Mouse (Mus musculus) gastrocnemius, adult 2 months (tissue): ENCODE data around the gene Pdcd11. TPM values are rescaled to one million over a fixed set of nuclear protein-coding genes. Genes with fewer than 3 reads are reported as not detected.

Experiments used
- DNase-seq: peaks from one replicate; pipeline ENCODE4 v3.0.0; 2022
- H3K27ac ChIP-seq: fragments of 200-600 bp; 2 replicates; pipeline ENCODE4 v1.8.1; 2022; ENCODE audit warnings: mild to moderate bottlenecking
- H3K4me3 ChIP-seq: fragments of 200-600 bp; 2 replicates; pipeline ENCODE4 v1.8.1; 2022; ENCODE audit warnings: mild to moderate bottlenecking, moderate library complexity
- CTCF ChIP-seq: fragments of 200-600 bp; IDR thresholded peaks from 2 replicates; pipeline ENCODE4 v1.8.1; 2022; ENCODE audit warnings: antibody characterized with exemption, mild to moderate bottlenecking, moderate library complexity
- intact Hi-C: fragments of 180-260 bp; cut with DNase I; formaldehyde crosslinking; loops from one replicate; pipeline ENCODE4 v1.15.1; 2025
- total RNA-seq, 2 experiments: library from RNA; stranded (reverse); gene quantifications; 2 replicates each; pipeline ENCODE4 v1.2.3; 2021

The Pdcd11 gene
- total RNA-seq, 2 experiments from 2014 or later = 8.0 to 8.6 TPM

DNA sequence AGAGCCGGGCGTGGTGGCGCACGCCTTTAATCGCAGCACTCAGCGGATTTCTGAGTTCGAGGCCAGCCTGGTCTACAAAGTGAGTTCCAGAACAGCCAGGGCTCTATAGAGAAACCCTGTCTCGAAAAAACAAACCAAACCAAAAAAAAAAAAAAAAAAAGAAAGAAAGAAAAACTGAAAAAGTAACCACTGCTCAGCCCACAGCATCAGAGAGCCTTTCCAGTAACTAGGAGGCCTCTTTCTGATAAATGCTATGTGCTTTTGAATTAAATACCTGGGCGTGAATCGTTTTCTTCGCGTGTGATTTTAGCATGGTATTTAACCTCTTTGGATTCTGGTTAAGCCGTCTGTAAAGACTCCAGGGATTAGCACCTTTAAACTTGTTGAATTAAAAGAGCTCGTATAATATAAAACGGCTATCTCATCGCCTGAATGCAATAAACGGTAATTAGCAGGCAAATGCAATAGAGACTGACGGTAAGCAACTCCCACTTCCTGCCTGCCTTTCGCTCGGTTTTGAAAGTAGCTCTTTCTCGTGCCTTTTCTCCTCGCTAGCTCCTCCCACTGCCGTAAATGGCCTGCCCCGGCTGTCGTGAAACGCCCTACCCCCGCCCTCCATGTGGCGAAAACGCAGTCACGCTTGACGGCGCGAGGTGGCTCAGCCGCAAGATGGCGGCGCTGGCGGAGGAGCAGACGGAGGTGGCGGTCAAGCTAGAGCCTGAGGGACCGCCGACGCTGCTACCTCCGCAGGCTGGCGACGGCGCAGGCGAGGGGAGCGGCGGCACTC lies 23.3 kb upstream of the Pdcd11 start, which contains the start of gene Taf5:
Taf5 (plus strand) TSS at position 651 of the 787 bp plus-strand sequence.
- intact Hi-C loops = no loop called here
- peak; percentile 1; the same call in 1 of the 2 replicates for TF ChIP-seq CTCF
- peak within 1 kb of the TSS; percentile 93 for H3K27ac ChIP-seq
- DNase-seq = peak; percentile 98
- peak within 1 kb of the TSS; percentile 92 for H3K4me3 ChIP-seq

GRCm38 (mm10) chr19:47067924-47068611 lies 22.5 kb upstream of the Pdcd11 start:
- intact Hi-C loops = no loop called here
- peak; percentile 26; the same call in 1 of the 2 replicates for TF ChIP-seq CTCF
- peak overlapping the region; percentile 92 for H3K4me3 ChIP-seq
- peak overlapping the region; percentile 93 for H3K27ac ChIP-seq
- peak; percentile 90 for DNase-seq

GRCm38 (mm10) chr19:47088226-47088625 lies 2.3 kb upstream of the Pdcd11 start:
- peak; percentile 33 for DNase-seq
- H3K4me3 ChIP-seq = peak overlapping the region; percentile 94
- H3K27ac ChIP-seq = no peak overlapping the region; the same call in 1 of the 2 replicates
- intact Hi-C loops = no loop called here
- TF ChIP-seq CTCF = no peak

- TF ChIP-seq CTCF = no peak
- peak overlapping the region; percentile 99 for H3K27ac ChIP-seq
- intact Hi-C loops = no loop called here
- DNase-seq = no peak
- H3K4me3 ChIP-seq = peak overlapping the region; percentile 94
Measured at GRCm38 (mm10) chr19:47089718-47090525, 646 bp upstream of the Pdcd11 start.

- Histone ChIP-seq H3K4me3 (no peak overlapping the region), H3K27ac (no peak overlapping the region)
- intact Hi-C loops = no loop called here
- no peak for TF ChIP-seq CTCF
- no peak for DNase-seq
Measured at GRCm38 (mm10) chr19:47101080-47101479, 10.5 kb downstream of the Pdcd11 start.

GRCm38 (mm10) chr19:47104641-47105271 lies 14.2 kb downstream of the Pdcd11 start:
- TF ChIP-seq CTCF = no peak
- no peak for DNase-seq
- H3K27ac ChIP-seq = no peak overlapping the region
- H3K4me3 ChIP-seq = no peak overlapping the region
- intact Hi-C loops = no loop called here

DNA sequence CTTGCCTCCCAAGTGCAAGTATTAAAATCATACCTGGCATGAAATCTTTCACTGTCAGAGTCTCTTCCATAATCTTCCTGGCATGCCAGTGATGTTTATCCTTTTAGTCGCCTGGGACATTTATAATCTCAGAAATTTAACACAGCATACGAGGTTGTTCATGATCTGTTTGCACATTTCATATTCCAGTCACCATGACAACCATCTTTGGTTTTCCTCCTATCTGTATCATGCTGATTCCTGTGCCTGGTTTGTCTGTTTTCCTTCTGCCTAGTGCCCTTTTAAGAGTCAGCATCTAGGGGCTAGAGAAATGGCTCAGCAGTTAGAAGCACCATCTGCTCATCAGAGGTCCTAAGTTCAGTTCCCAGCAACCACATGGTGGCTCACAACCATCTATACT lies 28.1 kb downstream of the Pdcd11 start:
- no peak for TF ChIP-seq CTCF
- H3K4me3 ChIP-seq = no peak overlapping the region
- H3K27ac ChIP-seq = no peak overlapping the region
- DNase-seq = no peak
- intact Hi-C loops = no loop called here

DNA sequence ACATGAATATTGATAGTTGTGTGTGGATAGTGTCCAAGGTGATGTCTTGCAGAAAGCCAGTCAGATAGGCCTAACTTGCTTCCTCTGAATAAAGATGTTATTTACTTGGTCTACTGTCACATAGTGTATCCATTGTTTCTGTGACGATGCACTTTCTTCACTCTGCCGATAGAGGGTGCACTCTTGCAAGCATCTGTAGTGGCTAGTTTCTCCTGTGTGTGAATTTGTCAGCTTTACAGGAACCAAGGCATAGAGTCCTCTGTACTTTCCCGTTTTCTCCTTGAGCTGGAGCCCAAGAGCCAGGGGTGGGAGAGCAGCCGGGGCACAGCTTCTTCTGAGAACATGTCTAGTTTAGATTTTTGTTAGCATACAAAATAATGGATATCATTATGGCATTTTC lies 30.5 kb downstream of the Pdcd11 start:
- Histone ChIP-seq H3K4me3 (no peak overlapping the region), H3K27ac (no peak overlapping the region)
- intact Hi-C loops = no loop called here
- DNase-seq = no peak
- peak; percentile 80 for TF ChIP-seq CTCF

GRCm38 (mm10) chr19:47122802-47123201 lies 32.2 kb downstream of the Pdcd11 start:
- TF ChIP-seq CTCF = peak; percentile 79
- intact Hi-C loops = loop anchor here (1.0 kb wide), 1 partner anchor 46 kb away; no protein-coding TSS in a partner anchor
- no peak for DNase-seq
- Histone ChIP-seq H3K27ac (no peak overlapping the region), H3K4me3 (no peak overlapping the region)

GRCm38 (mm10) chr19:47128164-47128563 lies 37.6 kb downstream of the Pdcd11 start:
- TF ChIP-seq CTCF = no peak
- intact Hi-C loops = no loop called here
- H3K27ac ChIP-seq = no peak overlapping the region
- H3K4me3 ChIP-seq = no peak overlapping the region
- no peak for DNase-seq

GRCm38 (mm10) chr19:47128835-47129234 lies 38.3 kb downstream of the Pdcd11 start:
- H3K27ac ChIP-seq = no peak overlapping the region
- no peak overlapping the region for H3K4me3 ChIP-seq
- DNase-seq = no peak
- no peak for TF ChIP-seq CTCF
- intact Hi-C loops = no loop called here

- intact Hi-C loops = no loop called here
Measured at GRCm38 (mm10) chr19:47130551-47131125, 40.1 kb downstream of the Pdcd11 start.

More at GRCm38 (mm10) chr19:47130551-47131125, 40.1 kb downstream of the Pdcd11 start:
- no peak for DNase-seq
- Histone ChIP-seq H3K27ac (no peak overlapping the region), H3K4me3 (no peak overlapping the region)
- no peak for TF ChIP-seq CTCF
